In the genomic region with DNA sequence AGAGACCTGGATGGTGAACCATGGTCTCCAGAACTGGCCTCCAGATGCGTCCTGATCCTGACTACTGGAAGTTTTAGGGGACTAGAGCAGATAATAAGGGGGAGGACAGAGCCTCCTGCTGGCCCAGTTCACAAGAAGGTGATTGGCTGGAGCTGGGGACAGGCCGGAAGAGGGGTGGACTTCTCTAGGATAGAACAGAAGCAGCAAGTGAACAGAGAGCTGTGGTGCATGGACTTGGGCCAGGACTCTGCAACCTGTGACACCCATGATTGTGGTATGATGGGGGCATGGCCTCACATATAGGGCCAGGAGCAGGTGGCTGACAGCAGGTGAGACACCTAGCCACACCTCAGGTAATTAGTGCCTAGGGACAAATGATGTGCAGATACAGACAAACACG, we compare ENCODE assay signal across 11 mouse cellular contexts. TPM values are rescaled to one million over a fixed set of nuclear protein-coding genes. Genes with fewer than 3 reads are reported as not detected.
DNase-seq lines count a peak whose midpoint lies in the region; ATAC-seq and TF ChIP-seq lines count a peak whose summit lies in the region.
"Had no signal": no experiment of that assay in that cellular context is flagged by ENCODE, and none has a peak within 500 bp of the region (broad histone marks: within the 10 kb centered on the region; RNA-seq: fewer than 3 reads in every experiment).

No protein-coding gene starts in this region.

- DNase-seq in forebrain, embryonic 14.5 days (ENCODE audit: low spot score), result no peak
- no peak for DNase-seq in hindbrain, embryonic 14.5 days (ENCODE audit: low spot score)
- no peak for DNase-seq in Muller cell, postnatal 12 days (ENCODE audit: inconsistent ontology term)
- DNase-seq in kidney, postnatal 14 days, result no peak
- DNase-seq in layer of hippocampus, adult 18-20 months (ENCODE audit: low spot score in 2 of 2), result no peak

- H3K4me3 ChIP-seq in forebrain, embryonic 14.5 days (ENCODE audit: low read depth, low read length), result no peak overlapping the region
- H3K4me3 ChIP-seq in forebrain, embryonic 16.5 days (replicated peaks; ENCODE audit: low read length), result no peak overlapping the region
- H3K4me3 ChIP-seq in hindbrain, embryonic 14.5 days (replicated peaks; ENCODE audit: low read length), result no peak overlapping the region
- H3K4me3 ChIP-seq in small intestine, adult 2 months (ENCODE audit: low read depth, low read length), result no peak overlapping the region
- H3K4me3 ChIP-seq: heart, embryonic 13.5 days; kidney, embryonic 15.5 days had no signal

- H3K4me1 ChIP-seq in forebrain, embryonic 14.5 days (ENCODE audit: control insufficient read depth, insufficient read depth, low read length), result peaks cover 32% of the 10 kb centered on the region
- peaks cover 40% of the 10 kb centered on the region for H3K4me1 ChIP-seq in forebrain, embryonic 16.5 days (replicated peaks; ENCODE audit: control insufficient read depth, insufficient read depth, low read length)
- H3K4me1 ChIP-seq in hindbrain, embryonic 14.5 days (replicated peaks; ENCODE audit: control insufficient read depth, insufficient read depth, low read length), result peaks cover 49% of the 10 kb centered on the region
- H3K4me1 ChIP-seq in small intestine, adult 2 months (ENCODE audit: control insufficient read depth, insufficient read depth, insufficient read length, low read length), result peaks cover 25% of the 10 kb centered on the region

- peak overlapping the region; percentile 48; the same call in 1 of the 2 replicates for H3K27ac ChIP-seq in forebrain, embryonic 14.5 days (ENCODE audit: low read depth, low read length)
- no peak overlapping the region; the same call in 1 of the 2 replicates for H3K27ac ChIP-seq in forebrain, embryonic 16.5 days (ENCODE audit: low read length)
- peak overlapping the region; percentile 82 for H3K27ac ChIP-seq in hindbrain, embryonic 14.5 days
- H3K27ac ChIP-seq in small intestine, adult 2 months (ENCODE audit: insufficient read depth, low read depth, low read length), result peak overlapping the region; percentile 75
- H3K27ac ChIP-seq: kidney, embryonic 15.5 days; macrophage had no signal

- 46% methylated on average over 3 of the region's 3 CpGs for WGBS in forebrain, embryonic 14.5 days
- WGBS in forebrain, embryonic 16.5 days, result 61% methylated on average over 3 of the region's 3 CpGs
- whole genome bisulfite sequencing in hindbrain, embryonic 14.5 days, result 54% methylated on average over 3 of the region's 3 CpGs
- 14% methylated on average over 3 of the region's 3 CpGs for WGBS in small intestine, adult 2 months

- TF ChIP-seq POLR2A in small intestine, adult 2 months (IDR thresholded peaks at IDR 0.05; ENCODE audit: low read depth, low read length), result no peak

- H3K27me3 ChIP-seq in forebrain, embryonic 14.5 days (replicated peaks; ENCODE audit: control insufficient read depth, insufficient read depth, low read length), result no peaks in the 10 kb centered on the region
- H3K27me3 ChIP-seq in forebrain, embryonic 16.5 days (replicated peaks; ENCODE audit: control insufficient read depth, insufficient read depth, low read length), result no peaks in the 10 kb centered on the region
- no peaks in the 10 kb centered on the region for H3K27me3 ChIP-seq in hindbrain, embryonic 14.5 days (ENCODE audit: control insufficient read depth, insufficient read depth, low read length)
- H3K27me3 ChIP-seq in small intestine, adult 2 months (ENCODE audit: control insufficient read depth, insufficient read depth, low read length), result no peaks in the 10 kb centered on the region
- H3K27me3 ChIP-seq: heart, embryonic 13.5 days; kidney, embryonic 15.5 days had no signal

- H3K4me2 ChIP-seq in forebrain, embryonic 14.5 days (ENCODE audit: low read length), result no peak overlapping the region
- H3K4me2 ChIP-seq in forebrain, embryonic 16.5 days (ENCODE audit: low read length), result no peak overlapping the region
- H3K4me2 ChIP-seq in hindbrain, embryonic 14.5 days (replicated peaks), result no peak overlapping the region
- H3K4me2 ChIP-seq: heart, embryonic 13.5 days; kidney, embryonic 15.5 days had no signal

- no peak overlapping the region for H3K9ac ChIP-seq in forebrain, embryonic 14.5 days (ENCODE audit: low read length)
- H3K9ac ChIP-seq in forebrain, embryonic 16.5 days (replicated peaks; ENCODE audit: low read depth, low read length), result no peak overlapping the region
- no peak overlapping the region for H3K9ac ChIP-seq in hindbrain, embryonic 14.5 days
- H3K9ac ChIP-seq: heart, embryonic 13.5 days; kidney, embryonic 15.5 days had no signal

- H3K9me3 ChIP-seq in forebrain, embryonic 14.5 days (replicated peaks; ENCODE audit: control insufficient read depth, low read length), result no peaks in the 10 kb centered on the region
- no peaks in the 10 kb centered on the region for H3K9me3 ChIP-seq in forebrain, embryonic 16.5 days (ENCODE audit: control insufficient read depth, low read length)
- no peaks in the 10 kb centered on the region for H3K9me3 ChIP-seq in hindbrain, embryonic 14.5 days (ENCODE audit: control insufficient read depth, low read length)
- H3K9me3 ChIP-seq: heart, embryonic 13.5 days; kidney, embryonic 15.5 days had no signal

- no peaks in the 10 kb centered on the region for H3K36me3 ChIP-seq in forebrain, embryonic 14.5 days (ENCODE audit: control insufficient read depth, insufficient read depth, low read length)
- H3K36me3 ChIP-seq in forebrain, embryonic 16.5 days (ENCODE audit: control insufficient read depth, insufficient read depth), result no peaks in the 10 kb centered on the region
- no peaks in the 10 kb centered on the region for H3K36me3 ChIP-seq in hindbrain, embryonic 14.5 days (replicated peaks; ENCODE audit: control insufficient read depth, insufficient read depth)
- no peaks in the 10 kb centered on the region for H3K36me3 ChIP-seq in small intestine, adult 2 months (ENCODE audit: control insufficient read depth, insufficient read depth, low read length)
- H3K36me3 ChIP-seq: heart, embryonic 13.5 days; kidney, embryonic 15.5 days had no signal

- no peak for ATAC-seq in forebrain, embryonic 14.5 days
- ATAC-seq in forebrain, embryonic 16.5 days, result no peak
- ATAC-seq in hindbrain, embryonic 14.5 days (ENCODE audit: low FRiP score), result no peak
- 0 out of 2 replicates have a peak, but pooled peaks have one; percentile 12 for ATAC-seq in megakaryocyte progenitor cell, adult 5-6 weeks (replicated peaks; ENCODE audit: poor library complexity)

- TF ChIP-seq CTCF in small intestine, adult 2 months (IDR thresholded peaks at IDR 0.05; ENCODE audit: extremely low read depth, insufficient read length, insufficient replicate concordance, low read depth, low read length), result no peak

RNA-seq across cellular contexts. Expression of a gene that starts 17.0 kb away (rescaled TPM):
- 10.6 and 11.3 TPM in 2 replicates for polyA plus RNA-seq in forebrain, embryonic 14.5 days (2014; fragmentation: Nextera tagmentation; extraction: Ambion mirVana)
- 10.2 and 11.5 TPM in 2 replicates for polyA plus RNA-seq in forebrain, embryonic 16.5 days (2015; fragmentation: Nextera tagmentation; extraction: Ambion mirVana)
- 10.8 and 11.2 TPM in 2 replicates for polyA plus RNA-seq in hindbrain, embryonic 14.5 days (2014; fragmentation: Nextera tagmentation; extraction: Ambion mirVana)
- 21.6 and 22.1 TPM in 2 replicates for total RNA-seq in megakaryocyte progenitor cell, adult 5-6 weeks (2015)
- 7.5 and 9.1 TPM in 2 replicates for total RNA-seq in megakaryocyte progenitor cell, adult 5-6 weeks (2017)
- 6.5 and 11.0 TPM in 2 replicates for polyA plus RNA-seq in small intestine, adult 2 months (2012; rRNA removed)
- total RNA-seq in layer of hippocampus, adult 18-20 months (2021), result 10 to 100 TPM; 41.0 to 41.7 TPM
